21 mouse cellular contexts compared by ENCODE assay signal in the genomic region with DNA sequence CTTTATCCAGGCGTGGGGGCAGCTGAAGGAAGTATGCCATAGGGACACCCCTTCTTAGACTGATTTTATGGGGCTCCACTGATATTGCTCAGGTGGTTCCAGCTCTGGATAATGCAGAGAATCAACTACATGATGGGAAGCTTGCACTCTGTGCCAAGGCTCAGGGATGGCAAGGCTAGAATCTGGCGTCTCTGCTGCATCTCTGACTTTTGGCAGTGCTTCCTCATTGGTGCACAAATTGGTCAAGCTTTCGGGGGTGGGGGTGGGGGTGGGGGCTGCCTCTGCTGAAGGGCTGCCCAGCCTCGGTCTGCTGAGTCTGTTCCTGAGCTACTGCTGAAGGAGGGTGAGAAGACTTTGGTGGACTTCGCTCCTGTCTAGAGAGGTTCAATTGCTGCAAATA.
"Had no signal": no experiment of that assay in that cellular context is flagged by ENCODE, and none has a peak within 500 bp of the region (broad histone marks: within the 10 kb centered on the region; RNA-seq: fewer than 3 reads in every experiment).

No protein-coding gene starts in this region.

- DNase-seq: gastrocnemius, postnatal 14 days; gastrocnemius, postnatal 36 days; heart, adult 11 months; heart, adult 2 months; heart, postnatal 14 days; heart, postnatal 36 days; kidney, adult 11 months; kidney, adult 8-10 months; kidney, postnatal 10 days; layer of hippocampus, adult 9-11 months; layer of hippocampus, postnatal 36 days; lung, adult 18-20 months had no signal

- H3K27ac ChIP-seq: heart, adult 2 months; heart, embryonic 13.5 days; heart, embryonic 15.5 days; hindbrain, embryonic 13.5 days; hindbrain, embryonic 15.5 days; hindbrain, postnatal 0 days; limb, embryonic 13.5 days; limb, embryonic 15.5 days; liver, embryonic 12.5 days; liver, embryonic 14.5 days had no signal

- H3K36me3 ChIP-seq: heart, embryonic 13.5 days; heart, embryonic 15.5 days; hindbrain, embryonic 13.5 days; hindbrain, embryonic 15.5 days; limb, embryonic 13.5 days; limb, embryonic 15.5 days; liver, embryonic 12.5 days had no signal

- H3K4me3 ChIP-seq: heart, adult 2 months; heart, embryonic 13.5 days; heart, embryonic 15.5 days; hindbrain, embryonic 13.5 days; hindbrain, embryonic 15.5 days; limb, embryonic 13.5 days; limb, embryonic 15.5 days; liver, embryonic 12.5 days had no signal

- H3K27me3 ChIP-seq: heart, embryonic 13.5 days; heart, embryonic 15.5 days; hindbrain, embryonic 13.5 days; hindbrain, embryonic 15.5 days; limb, embryonic 15.5 days; liver, embryonic 12.5 days had no signal

- H3K4me1 ChIP-seq: heart, embryonic 13.5 days; heart, embryonic 15.5 days; limb, embryonic 13.5 days; limb, embryonic 15.5 days; liver, embryonic 12.5 days had no signal
